Mouse (Mus musculus): Measurements from ENCODE around the gene Gpr135.

Gpr135 gene

GRCm38 (mm10) chr12:72022790-72023189, 48.1 kb downstream of the Gpr135 start:
- in situ Hi-C loops (cut with MboI; ENCODE audit: low pct_unique_long_range_greater_than_20kb in 1 of 2, low sequenced_read_pairs in 2 of 2, unreplicated experiment in 1 of 2), result no loop called here

- in situ Hi-C loops (cut with MboI; ENCODE audit: low pct_unique_long_range_greater_than_20kb in 1 of 2, low sequenced_read_pairs in 2 of 2, unreplicated experiment in 1 of 2), result no loop called here
Observed at GRCm38 (mm10) chr12:72021543-72021942, 49.4 kb downstream of the Gpr135 start.

- in situ Hi-C loops (cut with MboI; ENCODE audit: low pct_unique_long_range_greater_than_20kb in 1 of 2, low sequenced_read_pairs in 2 of 2, unreplicated experiment in 1 of 2), result no loop called here
Observed at GRCm38 (mm10) chr12:72020285-72020684, 50.6 kb downstream of the Gpr135 start.

All from mouse embryonic stem cell (cell line).